Mouse (Mus musculus) hindbrain, postnatal 0 days (tissue): ENCODE measurements at regions not wholly inside any gene's neighbourhood (a gene's known extent, or its start where the extent isn't known, plus 50 kb on each side); places are given as distances from the start of the nearest gene placed in this dataset.

Experiments used
- ATAC-seq: fragments of 200-750 bp; cut with Nextera tagmentation; 2 replicates; pipeline ENCODE4 v1.8.0; 2017; ENCODE audit warnings: mild to moderate bottlenecking, moderate TSS enrichment, moderate library complexity
- DNase-seq: peaks from one replicate; pipeline ENCODE4 v3.0.0-alpha.2; 2015; ENCODE audit warnings: low spot score
- H3K27ac ChIP-seq: fragments of 300-500 bp; sonication (generic); 2 replicates; pipeline ENCODE4 v1.5.1; 2014; ENCODE audit warnings: mild to moderate bottlenecking
- H3K27me3 ChIP-seq: fragments of 300-500 bp; sonication (generic); 2 replicates; pipeline ENCODE4 v1.6.1; 2014; ENCODE audit warnings: low read length, mixed read lengths; ENCODE audit not compliant: insufficient read depth
- H3K36me3 ChIP-seq: fragments of 300-500 bp; sonication (generic); 2 replicates; pipeline ENCODE4 v1.6.1; 2014; ENCODE audit warnings: low read length, mixed read lengths; ENCODE audit not compliant: insufficient read depth
- H3K4me1 ChIP-seq: fragments of 300-500 bp; sonication (generic); 2 replicates; pipeline ENCODE4 v1.6.1; 2014; ENCODE audit warnings: antibody characterized with exemption, low read length, mixed read lengths; ENCODE audit not compliant: insufficient read depth
- H3K4me2 ChIP-seq: fragments of 300-500 bp; sonication (generic); 2 replicates; pipeline ENCODE4 v1.6.1; 2014; ENCODE audit warnings: low read depth, mild to moderate bottlenecking, low read length, moderate library complexity, mixed read lengths
- H3K4me3 ChIP-seq: fragments of 300-500 bp; sonication (generic); 2 replicates; pipeline ENCODE4 v1.5.1; 2014; ENCODE audit warnings: low read length
- H3K9ac ChIP-seq: fragments of 300-500 bp; sonication (generic); replicated peaks from 2 replicates; pipeline ENCODE4 v1.6.1; 2014; ENCODE audit warnings: mild to moderate bottlenecking, low read length, moderate library complexity, mixed read lengths
- H3K9me3 ChIP-seq: fragments of 300-500 bp; sonication (generic); 2 replicates; pipeline ENCODE4 v1.6.1; 2016; ENCODE audit warnings: low read length, mixed read lengths
- CTCF ChIP-seq: IDR thresholded peaks from 2 replicates; pipeline ENCODE4 v1.5.1; 2016; ENCODE audit warnings: antibody characterized with exemption, control low read depth, low read depth
- WGBS: fragments of 180-500 bp; shearing (Covaris S2); extraction: QIAGEN DNeasy Blood & Tissue Kit; methylation state at CpG from one replicate; pipeline ENCODE4 v1.1.7; 2014; 5-methylcytosine and 5-hydroxymethylcytosine counted together

DNA sequence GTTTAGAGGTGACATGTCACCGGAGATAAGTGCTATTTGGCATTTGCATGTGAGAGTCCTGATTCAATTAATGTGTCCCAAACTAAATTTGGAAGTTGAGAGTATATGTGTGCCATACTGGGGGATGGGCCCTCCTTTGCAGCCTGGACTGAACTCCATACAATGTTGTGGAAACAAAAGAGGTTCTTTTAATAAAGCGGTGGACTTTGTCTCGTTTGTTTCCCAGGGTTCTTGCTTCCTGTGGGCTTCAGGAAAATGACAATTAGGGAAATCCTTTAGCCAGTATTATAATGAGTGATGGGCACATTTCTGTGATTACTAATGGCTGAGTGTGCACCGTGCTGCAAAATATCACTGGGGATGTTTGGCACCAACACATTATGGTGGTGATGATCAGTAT is 167.9 kb downstream of the Cd83 start:
- no peak for ATAC-seq
- no peak overlapping the region for H3K4me2 ChIP-seq
- no peak overlapping the region for H3K4me3 ChIP-seq
- no peak overlapping the region for H3K9ac ChIP-seq
- no peak for DNase-seq
- no peaks in the 10 kb centered on the region for H3K36me3 ChIP-seq
- WGBS = 58% methylated on average over 4 of the region's 4 CpGs
- no peak for TF ChIP-seq CTCF
- H3K4me1 ChIP-seq = no peaks in the 10 kb centered on the region
- no peaks in the 10 kb centered on the region for H3K27me3 ChIP-seq
- H3K27ac ChIP-seq = no peak overlapping the region
- H3K9me3 ChIP-seq = no peaks in the 10 kb centered on the region

DNA sequence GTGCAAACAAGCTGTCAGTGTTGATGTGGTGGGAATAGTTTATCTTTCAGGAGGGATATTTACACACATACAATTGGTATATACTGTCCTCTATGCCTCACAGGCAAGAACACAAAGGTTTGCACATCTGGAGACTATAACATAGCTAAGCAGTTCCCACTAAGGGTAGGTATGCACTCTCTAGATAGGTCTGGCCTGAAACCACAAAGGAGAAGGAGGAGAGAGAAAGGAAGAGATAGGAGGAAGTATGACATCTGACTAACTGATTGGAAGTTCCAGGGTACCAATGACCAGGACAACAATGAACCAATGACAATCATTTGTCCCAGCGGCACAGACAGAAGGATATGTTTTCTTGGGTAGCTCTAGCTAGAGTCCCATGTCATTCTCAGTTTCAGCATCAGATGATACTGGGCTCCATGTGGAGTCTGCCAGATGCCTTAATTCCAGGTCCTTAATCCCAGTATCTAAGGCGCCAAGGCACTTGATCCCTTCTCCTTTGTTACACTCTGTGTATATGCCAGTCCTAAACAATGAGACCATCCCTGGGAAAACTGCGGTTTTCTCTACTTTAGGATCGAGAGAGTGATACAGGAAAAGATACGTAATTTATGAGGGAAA is 168.5 kb downstream of the Cd83 start:
- no peak for DNase-seq
- no peak for TF ChIP-seq CTCF
- Histone ChIP-seq H3K4me1 (no peaks in the 10 kb centered on the region), H3K9ac (no peak overlapping the region), H3K27ac (no peak overlapping the region), H3K4me3 (no peak overlapping the region), H3K4me2 (no peak overlapping the region), H3K27me3 (no peaks in the 10 kb centered on the region), H3K36me3 (no peaks in the 10 kb centered on the region), H3K9me3 (no peaks in the 10 kb centered on the region)
- no peak for ATAC-seq
- 82% methylated on average over 5 of the region's 5 CpGs for WGBS

DNA sequence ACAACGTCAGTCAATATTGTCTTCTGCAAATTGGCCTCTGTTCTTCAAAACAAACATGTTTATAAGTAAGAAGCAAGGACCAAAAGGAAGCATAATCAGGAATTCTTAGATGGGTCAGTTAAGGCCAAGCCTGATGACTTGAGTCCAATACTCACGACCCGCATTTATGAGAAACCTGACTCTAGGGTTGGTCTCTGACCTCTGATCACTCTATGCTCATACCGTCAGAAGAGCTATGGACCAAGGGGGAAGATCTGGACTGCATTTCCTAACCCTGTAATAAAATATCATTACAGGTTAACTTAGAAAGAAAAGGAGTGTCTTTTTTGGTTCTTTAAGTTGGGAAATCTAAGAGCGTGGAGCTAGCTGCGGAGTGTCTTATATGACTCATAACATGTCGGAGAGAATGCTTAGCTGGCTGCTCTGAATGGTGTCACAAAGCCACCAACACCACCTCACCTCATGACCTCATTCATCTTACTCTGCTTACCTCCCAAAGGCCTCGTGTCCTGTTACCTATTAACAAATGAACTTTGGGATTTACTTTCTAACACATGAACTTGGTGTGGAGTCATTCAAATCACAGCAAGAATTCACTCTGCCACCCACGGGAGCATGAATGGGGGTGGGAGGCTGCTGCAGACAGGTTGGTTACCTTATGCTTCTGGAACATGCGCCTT is 170.3 kb downstream of the Cd83 start:
- H3K27me3 ChIP-seq = no peaks in the 10 kb centered on the region
- TF ChIP-seq CTCF = no peak
- H3K4me1 ChIP-seq = no peaks in the 10 kb centered on the region
- ATAC-seq = no peak
- no peaks in the 10 kb centered on the region for H3K36me3 ChIP-seq
- H3K27ac ChIP-seq = no peak overlapping the region
- DNase-seq = no peak
- H3K4me2 ChIP-seq = no peak overlapping the region
- H3K4me3 ChIP-seq = no peak overlapping the region
- WGBS = 92% methylated on average over 10 of the region's 10 CpGs
- no peaks in the 10 kb centered on the region for H3K9me3 ChIP-seq
- H3K9ac ChIP-seq = no peak overlapping the region

DNA sequence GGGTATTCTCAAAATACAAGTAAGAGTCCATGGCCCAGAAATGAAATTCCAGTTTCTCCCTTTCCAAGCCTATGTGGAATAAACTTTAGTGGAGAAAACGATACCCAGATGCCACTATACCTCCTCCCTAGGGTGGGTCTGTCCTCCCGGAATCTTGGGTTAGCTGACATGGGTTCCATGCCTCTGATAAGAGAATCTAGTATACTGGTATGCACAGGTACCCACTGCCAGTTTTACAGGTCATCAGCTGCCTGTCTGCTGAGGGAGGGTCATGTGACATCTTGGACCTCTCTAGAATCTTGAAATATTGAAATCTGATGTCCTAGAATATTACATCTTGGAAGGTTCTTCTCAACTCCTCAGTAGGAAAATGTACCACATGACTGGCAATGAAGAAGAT is 172.5 kb downstream of the Cd83 start:
- DNase-seq = no peak
- 92% methylated on average over 2 of the region's 2 CpGs for WGBS
- H3K27ac ChIP-seq = no peak overlapping the region
- no peak overlapping the region for H3K4me2 ChIP-seq
- H3K36me3 ChIP-seq = no peaks in the 10 kb centered on the region
- no peaks in the 10 kb centered on the region for H3K4me1 ChIP-seq
- no peak overlapping the region for H3K4me3 ChIP-seq
- no peak overlapping the region for H3K9ac ChIP-seq
- TF ChIP-seq CTCF = no peak
- no peaks in the 10 kb centered on the region for H3K9me3 ChIP-seq
- H3K27me3 ChIP-seq = no peaks in the 10 kb centered on the region
- no peak for ATAC-seq

DNA sequence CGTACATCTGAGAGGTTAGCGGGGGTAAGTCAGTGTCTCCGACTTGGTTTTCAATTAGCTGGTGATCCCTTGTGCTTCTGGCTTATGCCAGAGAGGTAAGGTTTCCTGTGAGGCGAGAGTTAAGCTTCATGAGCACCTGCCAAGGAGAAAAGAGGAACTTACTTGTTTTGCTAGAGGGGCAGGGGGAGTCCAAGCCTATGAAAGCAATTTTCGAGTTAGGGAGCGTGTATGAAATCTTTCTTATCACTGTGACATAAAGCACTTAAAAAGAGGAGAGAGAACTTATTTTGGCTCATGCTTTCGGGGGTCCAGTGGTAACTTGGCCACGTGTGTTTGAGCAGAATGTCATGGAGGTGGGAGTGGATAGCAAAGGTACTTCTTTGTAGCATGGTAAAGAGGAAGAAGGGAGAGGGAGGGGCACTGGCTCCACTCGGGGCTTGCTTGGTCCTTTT is 174.6 kb downstream of the Cd83 start:
- no peak for DNase-seq
- ATAC-seq = no peak
- Histone ChIP-seq H3K36me3 (no peaks in the 10 kb centered on the region), H3K27ac (no peak overlapping the region), H3K27me3 (no peaks in the 10 kb centered on the region), H3K4me2 (no peak overlapping the region), H3K4me1 (no peaks in the 10 kb centered on the region), H3K9me3 (no peaks in the 10 kb centered on the region), H3K9ac (no peak overlapping the region), H3K4me3 (no peak overlapping the region)
- 62% methylated on average over 9 of the region's 9 CpGs for WGBS
- TF ChIP-seq CTCF = no peak

DNA sequence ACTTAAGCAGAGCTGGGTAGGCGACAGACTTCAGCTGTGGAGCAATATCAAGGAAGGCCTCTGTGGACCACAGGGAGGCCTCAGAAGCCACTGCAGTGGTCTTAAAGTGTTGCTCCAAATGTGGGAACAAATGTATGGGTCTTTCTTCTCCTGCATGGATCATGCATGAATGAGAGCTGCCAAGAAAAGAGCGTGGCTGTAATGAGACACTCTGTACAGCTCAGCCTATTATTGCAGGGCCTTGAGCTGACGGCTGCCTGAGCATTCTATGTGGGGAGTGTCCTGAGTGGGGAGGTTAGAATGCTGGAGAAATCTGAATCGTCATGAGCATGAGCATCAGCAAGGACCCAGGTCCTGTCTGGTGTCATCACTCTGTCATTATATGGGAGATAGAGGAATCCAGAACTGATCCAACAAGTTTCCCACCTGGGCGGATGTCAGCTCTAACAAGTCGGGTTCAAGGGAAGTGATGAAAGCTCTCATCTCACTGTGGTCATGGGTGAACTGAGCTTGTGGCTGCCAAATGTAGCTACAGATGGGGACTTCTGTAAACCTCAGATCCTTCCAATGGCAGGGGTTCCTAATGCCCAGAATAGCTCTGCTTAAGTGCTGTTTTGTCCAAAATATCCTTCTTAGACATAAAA is 176.6 kb downstream of the Cd83 start:
- no peaks in the 10 kb centered on the region for H3K4me1 ChIP-seq
- DNase-seq (no peak), ATAC-seq (no peak)
- H3K36me3 ChIP-seq = no peaks in the 10 kb centered on the region
- H3K27ac ChIP-seq = no peak overlapping the region
- no peak overlapping the region for H3K4me3 ChIP-seq
- H3K4me2 ChIP-seq = no peak overlapping the region
- no peak overlapping the region for H3K9ac ChIP-seq
- 81% methylated on average over 6 of the region's 6 CpGs for WGBS
- H3K9me3 ChIP-seq = no peaks in the 10 kb centered on the region
- no peak for TF ChIP-seq CTCF
- H3K27me3 ChIP-seq = no peaks in the 10 kb centered on the region

DNA sequence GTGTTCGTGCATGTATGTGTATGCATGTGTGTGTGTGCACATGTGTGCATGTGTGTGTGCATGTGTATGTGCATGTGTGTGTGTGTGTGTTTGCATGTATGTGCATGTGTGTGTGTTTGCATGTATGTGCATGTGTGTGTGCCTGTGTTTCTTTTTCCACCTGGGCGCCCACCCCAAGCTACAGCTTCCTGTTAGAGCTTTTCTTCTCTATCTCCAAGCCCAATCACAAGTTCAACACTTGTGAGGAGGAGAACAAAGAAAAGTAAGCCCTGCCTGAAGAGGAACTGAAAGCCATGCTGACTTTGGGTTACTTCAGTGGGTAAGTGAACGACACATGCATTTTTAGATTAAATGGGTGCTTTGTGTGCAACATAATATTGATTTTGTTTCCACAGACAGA is 177.4 kb downstream of the Cd83 start:
- no peak for TF ChIP-seq CTCF
- no peak overlapping the region for H3K27ac ChIP-seq
- 83% methylated on average over 3 of the region's 3 CpGs for WGBS
- no peaks in the 10 kb centered on the region for H3K27me3 ChIP-seq
- H3K9ac ChIP-seq = no peak overlapping the region
- H3K9me3 ChIP-seq = no peaks in the 10 kb centered on the region
- DNase-seq (no peak), ATAC-seq (no peak)
- no peaks in the 10 kb centered on the region for H3K4me1 ChIP-seq
- no peak overlapping the region for H3K4me2 ChIP-seq
- no peak overlapping the region for H3K4me3 ChIP-seq
- no peaks in the 10 kb centered on the region for H3K36me3 ChIP-seq
